Mouse (Mus musculus): ENCODE measurements around the gene Xdh. TPM values are rescaled to one million over a fixed set of nuclear protein-coding genes. Genes with fewer than 3 reads are reported as not detected.

Gene Xdh
- polyA plus RNA-seq, 1 experiment from 2014 or later, result 0.96 TPM

- Histone ChIP-seq H3K36me3 (ENCODE audit: control insufficient read depth, insufficient read depth, low read length) (no peaks in the 10 kb centered on the region), H3K4me1 (replicated peaks; ENCODE audit: control insufficient read depth, insufficient read depth, low read length) (no peaks in the 10 kb centered on the region), H3K9ac (ENCODE audit: low read length) (no peak overlapping the region), H3K9me3 (ENCODE audit: control insufficient read depth, low read length) (no peaks in the 10 kb centered on the region), H3K27ac (ENCODE audit: low read depth) (no peak overlapping the region), H3K4me2 (ENCODE audit: low read length) (no peak overlapping the region), H3K27me3 (replicated peaks; ENCODE audit: control insufficient read depth, insufficient read depth, low read length) (no peaks in the 10 kb centered on the region), H3K4me3 (ENCODE audit: low read depth, low read length) (no peak overlapping the region)
- 71% methylated on average over 4 of the region's 4 CpGs for WGBS
- ATAC-seq (replicated peaks; ENCODE audit: low FRiP score, low TSS enrichment, low read depth), result no peak
- no peak for DNase-seq (ENCODE audit: low spot score)
These were observed 21.3 kb upstream of the Xdh start for GRCm38 (mm10) chr17:73971291-73971690.

GRCm38 (mm10) chr17:73970361-73971027 lies 20.5 kb upstream of the Xdh start:
- H3K4me2 ChIP-seq (ENCODE audit: low read length), result no peak overlapping the region
- H3K27ac ChIP-seq (ENCODE audit: low read depth), result no peak overlapping the region
- WGBS, result 60% methylated on average over 3 of the region's 3 CpGs
- no peaks in the 10 kb centered on the region for H3K36me3 ChIP-seq (ENCODE audit: control insufficient read depth, insufficient read depth, low read length)
- no peak overlapping the region for H3K4me3 ChIP-seq (ENCODE audit: low read depth, low read length)
- no peaks in the 10 kb centered on the region for H3K27me3 ChIP-seq (replicated peaks; ENCODE audit: control insufficient read depth, insufficient read depth, low read length)
- H3K9me3 ChIP-seq (ENCODE audit: control insufficient read depth, low read length), result no peaks in the 10 kb centered on the region
- ATAC-seq (replicated peaks; ENCODE audit: low FRiP score, low TSS enrichment, low read depth) (no peak), DNase-seq (ENCODE audit: low spot score) (no peak)
- no peaks in the 10 kb centered on the region for H3K4me1 ChIP-seq (replicated peaks; ENCODE audit: control insufficient read depth, insufficient read depth, low read length)
- no peak overlapping the region for H3K9ac ChIP-seq (ENCODE audit: low read length)

- Histone ChIP-seq H3K27me3 (replicated peaks; ENCODE audit: control insufficient read depth, insufficient read depth, low read length) (no peaks in the 10 kb centered on the region), H3K9me3 (ENCODE audit: control insufficient read depth, low read length) (no peaks in the 10 kb centered on the region), H3K9ac (ENCODE audit: low read length) (no peak overlapping the region), H3K4me2 (ENCODE audit: low read length) (no peak overlapping the region), H3K36me3 (ENCODE audit: control insufficient read depth, insufficient read depth, low read length) (no peaks in the 10 kb centered on the region), H3K4me1 (replicated peaks; ENCODE audit: control insufficient read depth, insufficient read depth, low read length) (no peaks in the 10 kb centered on the region), H3K4me3 (ENCODE audit: low read depth, low read length) (no peak overlapping the region), H3K27ac (ENCODE audit: low read depth) (no peak overlapping the region)
- 55% methylated on average over 9 of the region's 9 CpGs for WGBS
- DNase-seq (ENCODE audit: low spot score) (no peak), ATAC-seq (replicated peaks; ENCODE audit: low FRiP score, low TSS enrichment, low read depth) (no peak)
These were observed 14.9 kb upstream of the Xdh start for GRCm38 (mm10) chr17:73964856-73965255.

- H3K36me3 ChIP-seq (ENCODE audit: control insufficient read depth, insufficient read depth, low read length), result no peaks in the 10 kb centered on the region
- no peak overlapping the region for H3K4me2 ChIP-seq (ENCODE audit: low read length)
- no peaks in the 10 kb centered on the region for H3K9me3 ChIP-seq (ENCODE audit: control insufficient read depth, low read length)
- no peak for DNase-seq (ENCODE audit: low spot score)
- no peak for ATAC-seq (replicated peaks; ENCODE audit: low FRiP score, low TSS enrichment, low read depth)
- 65% methylated on average over 2 of the region's 2 CpGs for WGBS
- no peak overlapping the region for H3K27ac ChIP-seq (ENCODE audit: low read depth)
- H3K27me3 ChIP-seq (replicated peaks; ENCODE audit: control insufficient read depth, insufficient read depth, low read length), result no peaks in the 10 kb centered on the region
- no peaks in the 10 kb centered on the region for H3K4me1 ChIP-seq (replicated peaks; ENCODE audit: control insufficient read depth, insufficient read depth, low read length)
- no peak overlapping the region for H3K9ac ChIP-seq (ENCODE audit: low read length)
- H3K4me3 ChIP-seq (ENCODE audit: low read depth, low read length), result no peak overlapping the region
These were observed 12.6 kb upstream of the Xdh start for GRCm38 (mm10) chr17:73962628-73963043.

- no peaks in the 10 kb centered on the region for H3K4me1 ChIP-seq (replicated peaks; ENCODE audit: control insufficient read depth, insufficient read depth, low read length)
- H3K36me3 ChIP-seq (ENCODE audit: control insufficient read depth, insufficient read depth, low read length), result no peaks in the 10 kb centered on the region
- no peak overlapping the region for H3K9ac ChIP-seq (ENCODE audit: low read length)
- no peak overlapping the region for H3K4me2 ChIP-seq (ENCODE audit: low read length)
- no peak for ATAC-seq (replicated peaks; ENCODE audit: low FRiP score, low TSS enrichment, low read depth)
- no peaks in the 10 kb centered on the region for H3K9me3 ChIP-seq (ENCODE audit: control insufficient read depth, low read length)
- H3K27me3 ChIP-seq (replicated peaks; ENCODE audit: control insufficient read depth, insufficient read depth, low read length), result no peaks in the 10 kb centered on the region
- DNase-seq (ENCODE audit: low spot score), result no peak
- no peak overlapping the region for H3K4me3 ChIP-seq (ENCODE audit: low read depth, low read length)
- H3K27ac ChIP-seq (ENCODE audit: low read depth), result no peak overlapping the region
- WGBS, result 78% methylated on average over 1 of the region's 1 CpGs
These were observed 11.9 kb upstream of the Xdh start for GRCm38 (mm10) chr17:73961801-73962403.

GRCm38 (mm10) chr17:73960745-73961144 lies 10.7 kb upstream of the Xdh start:
- Histone ChIP-seq H3K27ac (ENCODE audit: low read depth) (no peak overlapping the region), H3K27me3 (replicated peaks; ENCODE audit: control insufficient read depth, insufficient read depth, low read length) (no peaks in the 10 kb centered on the region), H3K4me2 (ENCODE audit: low read length) (no peak overlapping the region), H3K9me3 (ENCODE audit: control insufficient read depth, low read length) (no peaks in the 10 kb centered on the region), H3K36me3 (ENCODE audit: control insufficient read depth, insufficient read depth, low read length) (no peaks in the 10 kb centered on the region), H3K9ac (ENCODE audit: low read length) (no peak overlapping the region), H3K4me3 (ENCODE audit: low read depth, low read length) (no peak overlapping the region), H3K4me1 (replicated peaks; ENCODE audit: control insufficient read depth, insufficient read depth, low read length) (no peaks in the 10 kb centered on the region)
- DNase-seq (ENCODE audit: low spot score), result no peak
- ATAC-seq (replicated peaks; ENCODE audit: low FRiP score, low TSS enrichment, low read depth), result no peak
- 85% methylated on average over 4 of the region's 4 CpGs for WGBS

GRCm38 (mm10) chr17:73952103-73952521 lies 2.1 kb upstream of the Xdh start:
- ATAC-seq (replicated peaks; ENCODE audit: low FRiP score, low TSS enrichment, low read depth), result no peak
- Histone ChIP-seq H3K4me3 (ENCODE audit: low read depth, low read length) (no peak overlapping the region), H3K27me3 (replicated peaks; ENCODE audit: control insufficient read depth, insufficient read depth, low read length) (no peaks in the 10 kb centered on the region), H3K27ac (ENCODE audit: low read depth) (no peak overlapping the region), H3K9ac (ENCODE audit: low read length) (no peak overlapping the region), H3K9me3 (ENCODE audit: control insufficient read depth, low read length) (no peaks in the 10 kb centered on the region), H3K4me1 (replicated peaks; ENCODE audit: control insufficient read depth, insufficient read depth, low read length) (no peaks in the 10 kb centered on the region), H3K36me3 (ENCODE audit: control insufficient read depth, insufficient read depth, low read length) (no peaks in the 10 kb centered on the region), H3K4me2 (ENCODE audit: low read length) (no peak overlapping the region)
- 80% methylated on average over 4 of the region's 4 CpGs for WGBS
- no peak for DNase-seq (ENCODE audit: low spot score)

GRCm38 (mm10) chr17:73950970-73951369 lies 974 bp upstream of the Xdh start:
- ATAC-seq (replicated peaks; ENCODE audit: low FRiP score, low TSS enrichment, low read depth), result no peak
- Histone ChIP-seq H3K4me3 (ENCODE audit: low read depth, low read length) (no peak overlapping the region), H3K9ac (ENCODE audit: low read length) (no peak overlapping the region), H3K27ac (ENCODE audit: low read depth) (no peak overlapping the region), H3K4me1 (replicated peaks; ENCODE audit: control insufficient read depth, insufficient read depth, low read length) (no peaks in the 10 kb centered on the region), H3K4me2 (ENCODE audit: low read length) (no peak overlapping the region), H3K27me3 (replicated peaks; ENCODE audit: control insufficient read depth, insufficient read depth, low read length) (no peaks in the 10 kb centered on the region), H3K9me3 (ENCODE audit: control insufficient read depth, low read length) (no peaks in the 10 kb centered on the region), H3K36me3 (ENCODE audit: control insufficient read depth, insufficient read depth, low read length) (no peaks in the 10 kb centered on the region)
- no peak for DNase-seq (ENCODE audit: low spot score)
- 86% methylated on average over 5 of the region's 5 CpGs for WGBS

- no peak for DNase-seq (ENCODE audit: low spot score)
- Histone ChIP-seq H3K9me3 (ENCODE audit: control insufficient read depth, low read length) (no peaks in the 10 kb centered on the region), H3K36me3 (ENCODE audit: control insufficient read depth, insufficient read depth, low read length) (no peaks in the 10 kb centered on the region), H3K27me3 (replicated peaks; ENCODE audit: control insufficient read depth, insufficient read depth, low read length) (no peaks in the 10 kb centered on the region), H3K4me2 (ENCODE audit: low read length) (no peak overlapping the region), H3K4me1 (replicated peaks; ENCODE audit: control insufficient read depth, insufficient read depth, low read length) (no peaks in the 10 kb centered on the region), H3K9ac (ENCODE audit: low read length) (no peak overlapping the region), H3K4me3 (ENCODE audit: low read depth, low read length) (no peak overlapping the region), H3K27ac (ENCODE audit: low read depth) (no peak overlapping the region)
- ATAC-seq (replicated peaks; ENCODE audit: low FRiP score, low TSS enrichment, low read depth), result no peak
- WGBS, result 76% methylated on average over 4 of the region's 4 CpGs
These were observed 498 bp downstream of the Xdh start for GRCm38 (mm10) chr17:73949498-73949897.

Data from intestine, embryonic 14.5 days (tissue).